Mouse (Mus musculus): ENCODE measurements around the gene Ccndbp1. TPM values are rescaled to one million over a fixed set of nuclear protein-coding genes. Genes with fewer than 3 reads are reported as not detected.

Ccndbp1 gene
- total RNA-seq, 2 experiments from 2014 or later = 33.5 to 50.1 TPM

Other genes starting within 250 kb of the Ccndbp1 start
- 13.3 and 14.4 TPM in 2 replicates for gene Cdan1, start 158.3 kb upstream of the Ccndbp1 start, total RNA-seq (2015)
- gene Cdan1, start 158.3 kb upstream of the Ccndbp1 start, total RNA-seq (2017) = 13.0 and 17.6 TPM in 2 replicates
- gene Ttbk2, start 157.8 kb upstream of the Ccndbp1 start, total RNA-seq (2015) = 4.0 and 5.2 TPM in 2 replicates
- 4.5 and 7.4 TPM in 2 replicates for gene Ttbk2, start 157.8 kb upstream of the Ccndbp1 start, total RNA-seq (2017)
- gene Ubr1, start 37.7 kb upstream of the Ccndbp1 start, total RNA-seq (2015) = 24.7 and 27.1 TPM in 2 replicates
- 21.1 and 28.5 TPM in 2 replicates for gene Ubr1, start 37.7 kb upstream of the Ccndbp1 start, total RNA-seq (2017)
- 4.2 and 4.3 TPM in 2 replicates for gene Tmem62, start 31.4 kb upstream of the Ccndbp1 start, total RNA-seq (2015)
- 6.4 and 12.4 TPM in 2 replicates for gene Tmem62, start 31.4 kb upstream of the Ccndbp1 start, total RNA-seq (2017)
- 1.7 and 2.4 TPM in 2 replicates for gene Epb42, start 28.7 kb downstream of the Ccndbp1 start, total RNA-seq (2015)
- gene Epb42, start 28.7 kb downstream of the Ccndbp1 start, total RNA-seq (2017) = 1.4 and 4.2 TPM in 2 replicates
- not detected in 2 replicates for gene Tgm5, start 77.4 kb downstream of the Ccndbp1 start, total RNA-seq (2015)
- gene Tgm5, start 77.4 kb downstream of the Ccndbp1 start, total RNA-seq (2017) = not detected in 2 replicates
- gene Tgm7, start 101.4 kb downstream of the Ccndbp1 start, total RNA-seq (2015) = not detected in 2 replicates
- gene Tgm7, start 101.4 kb downstream of the Ccndbp1 start, total RNA-seq (2017) = not detected in 2 replicates
- gene Adal, start 132.0 kb downstream of the Ccndbp1 start, total RNA-seq (2015) = 12.2 and 12.4 TPM in 2 replicates
- gene Adal, start 132.0 kb downstream of the Ccndbp1 start, total RNA-seq (2017) = 10.6 and 15.4 TPM in 2 replicates
- gene Lcmt2, start 132.2 kb downstream of the Ccndbp1 start, total RNA-seq (2015) = 11.7 and 12.8 TPM in 2 replicates
- 8.4 and 9.7 TPM in 2 replicates for gene Lcmt2, start 132.2 kb downstream of the Ccndbp1 start, total RNA-seq (2017)
- 36.4 and 38.9 TPM in 2 replicates for gene Tubgcp4, start 162.3 kb downstream of the Ccndbp1 start, total RNA-seq (2015)
- 28.8 and 39.3 TPM in 2 replicates for gene Tubgcp4, start 162.3 kb downstream of the Ccndbp1 start, total RNA-seq (2017)
- gene Zscan29, start 162.7 kb downstream of the Ccndbp1 start, total RNA-seq (2015) = 18.8 and 21.2 TPM in 2 replicates
- 18.7 and 25.4 TPM in 2 replicates for gene Zscan29, start 162.7 kb downstream of the Ccndbp1 start, total RNA-seq (2017)

All from megakaryocyte progenitor cell, adult 5-6 weeks (primary cell).